In genomic region chr1:74025651-74026226, GRCm38 (mm10) we compare ENCODE assay signal across 10 mouse cellular contexts.
DNase-seq lines count a peak whose midpoint lies in the region; ATAC-seq and TF ChIP-seq lines count a peak whose summit lies in the region.
"Had no signal": no experiment of that assay in that cellular context is flagged by ENCODE, and none has a peak within 500 bp of the region (broad histone marks: within the 10 kb centered on the region; RNA-seq: fewer than 3 reads in every experiment).

No protein-coding gene starts in this region.

- no peak overlapping the region for H3K4me3 ChIP-seq in forebrain, embryonic 14.5 days (ENCODE audit: low read depth, low read length)
- no peak overlapping the region for H3K4me3 ChIP-seq in forebrain, embryonic 13.5 days
- no peak overlapping the region for H3K4me3 ChIP-seq in liver, adult 2 months (ENCODE audit: insufficient read depth, low read depth, low read length)
- H3K4me3 ChIP-seq in heart, embryonic 16.5 days (ENCODE audit: low read length), result no peak overlapping the region
- H3K4me3 ChIP-seq in lung, postnatal 0 days (ENCODE audit: low read depth, low read length), result no peak overlapping the region
- H3K4me3 ChIP-seq in midbrain, embryonic 11.5 days (ENCODE audit: low read depth, low read length), result no peak overlapping the region

- no peak overlapping the region for H3K27ac ChIP-seq in forebrain, embryonic 14.5 days (ENCODE audit: low read depth, low read length)
- H3K27ac ChIP-seq in forebrain, embryonic 13.5 days, result no peak overlapping the region
- peak overlapping the region; percentile 49 for H3K27ac ChIP-seq in liver, adult 2 months (replicated peaks; ENCODE audit: insufficient read depth, low read depth, low read length)
- peak overlapping the region; percentile 92 for H3K27ac ChIP-seq in heart, embryonic 16.5 days (ENCODE audit: low read length)
- peak overlapping the region; percentile 97 for H3K27ac ChIP-seq in lung, postnatal 0 days (ENCODE audit: low read length)
- no peak overlapping the region for H3K27ac ChIP-seq in midbrain, embryonic 11.5 days (ENCODE audit: low read depth, low read length)

- H3K9ac ChIP-seq in forebrain, embryonic 14.5 days (ENCODE audit: low read length), result no peak overlapping the region
- H3K9ac ChIP-seq in forebrain, embryonic 13.5 days, result no peak overlapping the region
- H3K9ac ChIP-seq in liver, adult 2 months (ENCODE audit: low read depth, low read length), result no peak overlapping the region
- H3K9ac ChIP-seq in heart, embryonic 16.5 days (ENCODE audit: low read length), result peak overlapping the region; percentile 40; the same call in 1 of the 2 replicates
- H3K9ac ChIP-seq in lung, postnatal 0 days (replicated peaks; ENCODE audit: low read depth), result no peak overlapping the region
- no peak overlapping the region for H3K9ac ChIP-seq in midbrain, embryonic 11.5 days (ENCODE audit: low read length)

- 0 out of 2 replicates have a peak, but pooled peaks have one; percentile 22 for ATAC-seq in forebrain, embryonic 14.5 days
- ATAC-seq in forebrain, embryonic 13.5 days, result no peak
- no peak for ATAC-seq in heart, embryonic 16.5 days (replicated peaks; ENCODE audit: extremely low read depth, insufficient read depth, low FRiP score)
- peak; percentile 22 for ATAC-seq in lung, postnatal 0 days
- no peak; the same call in 1 of the 2 replicates for ATAC-seq in midbrain, embryonic 11.5 days (ENCODE audit: low FRiP score)

- peaks cover 65% of the 10 kb centered on the region for H3K79me2 ChIP-seq in liver, adult 2 months (ENCODE audit: control insufficient read depth, insufficient read depth, low read length)

- no peaks in the 10 kb centered on the region for H3K27me3 ChIP-seq in forebrain, embryonic 14.5 days (replicated peaks; ENCODE audit: control insufficient read depth, insufficient read depth, low read length)
- no peaks in the 10 kb centered on the region for H3K27me3 ChIP-seq in forebrain, embryonic 13.5 days
- no peaks in the 10 kb centered on the region for H3K27me3 ChIP-seq in liver, adult 2 months (ENCODE audit: control insufficient read depth, insufficient read depth, low read length)
- H3K27me3 ChIP-seq in heart, embryonic 16.5 days (ENCODE audit: control insufficient read depth, insufficient read depth, low read length), result no peaks in the 10 kb centered on the region
- no peaks in the 10 kb centered on the region for H3K27me3 ChIP-seq in lung, postnatal 0 days (replicated peaks; ENCODE audit: insufficient read depth, low read length)
- H3K27me3 ChIP-seq in midbrain, embryonic 11.5 days (ENCODE audit: control insufficient read depth, insufficient read depth, low read length), result no peaks in the 10 kb centered on the region

- peaks cover 7% of the 10 kb centered on the region for H3K4me1 ChIP-seq in forebrain, embryonic 14.5 days (ENCODE audit: control insufficient read depth, insufficient read depth, low read length)
- H3K4me1 ChIP-seq in forebrain, embryonic 13.5 days, result peaks cover 19% of the 10 kb centered on the region
- peaks cover 71% of the 10 kb centered on the region for H3K4me1 ChIP-seq in liver, adult 2 months (ENCODE audit: control insufficient read depth, insufficient read depth, low read length)
- peaks cover 98% of the 10 kb centered on the region for H3K4me1 ChIP-seq in heart, embryonic 16.5 days (ENCODE audit: control insufficient read depth, insufficient read depth, low read length)
- H3K4me1 ChIP-seq in lung, postnatal 0 days (ENCODE audit: insufficient read depth, low read depth, low read length), result peaks cover 78% of the 10 kb centered on the region
- H3K4me1 ChIP-seq in midbrain, embryonic 11.5 days (ENCODE audit: control insufficient read depth, insufficient read depth, low read length), result no peaks in the 10 kb centered on the region

- 66% methylated on average over 4 of the region's 4 CpGs for WGBS in forebrain, embryonic 14.5 days
- 68% methylated on average over 4 of the region's 4 CpGs for whole genome bisulfite sequencing in forebrain, embryonic 13.5 days
- 21% methylated on average over 4 of the region's 4 CpGs for WGBS in liver, adult 2 months
- WGBS in heart, embryonic 16.5 days, result 37% methylated on average over 4 of the region's 4 CpGs
- 16% methylated on average over 4 of the region's 4 CpGs for WGBS in lung, postnatal 0 days
- 43% methylated on average over 4 of the region's 4 CpGs for WGBS in midbrain, embryonic 11.5 days

- DNase-seq in forebrain, embryonic 14.5 days (ENCODE audit: low spot score), result no peak
- peak; percentile 77 for DNase-seq in liver, adult 2 months (ENCODE audit: extremely low read depth, low read depth, low spot score)
- no peak for DNase-seq in liver
- DNase-seq in lung, postnatal 0 days (ENCODE audit: low spot score), result peak; percentile 67
- DNase-seq in frontal cortex, postnatal 10 days (ENCODE audit: low spot score in 2 of 2), result no peak
- DNase-seq in midbrain, embryonic 11.5 days (ENCODE audit: low spot score, missing footprints), result no peak
- DNase-seq: B cell, adult 2 months; layer of hippocampus, postnatal 36 days had no signal

- H3K4me2 ChIP-seq in forebrain, embryonic 14.5 days (ENCODE audit: low read length), result no peak overlapping the region
- no peak overlapping the region for H3K4me2 ChIP-seq in forebrain, embryonic 13.5 days
- H3K4me2 ChIP-seq in heart, embryonic 16.5 days (ENCODE audit: low read depth, low read length), result no peak overlapping the region; the same call in 1 of the 2 replicates
- no peak overlapping the region for H3K4me2 ChIP-seq in lung, postnatal 0 days (replicated peaks; ENCODE audit: low read depth, low read length)
- no peak overlapping the region for H3K4me2 ChIP-seq in midbrain, embryonic 11.5 days

- no peak for TF ChIP-seq POLR2A in liver, adult 2 months (IDR thresholded peaks at IDR 0.05; ENCODE audit: extremely low read depth, insufficient read depth, low read length)

- no peak for TF ChIP-seq EP300 in lung, postnatal 0 days (IDR thresholded peaks at IDR 0.05)

- TF ChIP-seq CTCF in liver, adult 2 months (IDR thresholded peaks at IDR 0.05; ENCODE audit: low read depth, low read length), result no peak
- no peak for TF ChIP-seq CTCF in lung, postnatal 0 days (IDR thresholded peaks at IDR 0.05)

- H3K9me3 ChIP-seq in forebrain, embryonic 14.5 days (replicated peaks; ENCODE audit: control insufficient read depth, low read length), result no peaks in the 10 kb centered on the region
- H3K9me3 ChIP-seq in forebrain, embryonic 13.5 days (replicated peaks), result no peaks in the 10 kb centered on the region
- H3K9me3 ChIP-seq in heart, embryonic 16.5 days (replicated peaks; ENCODE audit: control insufficient read depth, low read length), result no peaks in the 10 kb centered on the region
- no peaks in the 10 kb centered on the region for H3K9me3 ChIP-seq in lung, postnatal 0 days (ENCODE audit: low read length)
- H3K9me3 ChIP-seq in midbrain, embryonic 11.5 days (ENCODE audit: control insufficient read depth, low read length), result no peaks in the 10 kb centered on the region

- no peaks in the 10 kb centered on the region for H3K36me3 ChIP-seq in forebrain, embryonic 14.5 days (ENCODE audit: control insufficient read depth, insufficient read depth, low read length)
- H3K36me3 ChIP-seq in forebrain, embryonic 13.5 days (ENCODE audit: poor library complexity, severe bottlenecking), result no peaks in the 10 kb centered on the region
- no peaks in the 10 kb centered on the region for H3K36me3 ChIP-seq in liver, adult 2 months (ENCODE audit: control insufficient read depth, insufficient read depth, low read length)
- H3K36me3 ChIP-seq in heart, embryonic 16.5 days (ENCODE audit: control insufficient read depth, insufficient read depth), result no peaks in the 10 kb centered on the region
- H3K36me3 ChIP-seq in lung, postnatal 0 days (ENCODE audit: insufficient read depth, low read length), result no peaks in the 10 kb centered on the region
- no peaks in the 10 kb centered on the region for H3K36me3 ChIP-seq in midbrain, embryonic 11.5 days (ENCODE audit: control insufficient read depth, insufficient read depth, low read length)

Comparison
In these comparisons a context has a peak if more than half of its experiments do, and no peak if none do; other contexts are left out.
1. ATAC-seq: peak in forebrain, embryonic 14.5 days (single experiment) and lung, postnatal 0 days (single experiment); none in forebrain, embryonic 13.5 days (single experiment), heart, embryonic 16.5 days (single experiment) and midbrain, embryonic 11.5 days (single experiment).
2. DNase-seq: peak in liver, adult 2 months (single experiment) and lung, postnatal 0 days (single experiment); none in forebrain, embryonic 14.5 days (single experiment), liver (single experiment), frontal cortex, postnatal 10 days (0 of 2) and midbrain, embryonic 11.5 days (single experiment).
3. H3K27ac ChIP-seq: peak in liver, adult 2 months (single experiment), heart, embryonic 16.5 days (single experiment) and lung, postnatal 0 days (single experiment); none in forebrain, embryonic 14.5 days (single experiment), forebrain, embryonic 13.5 days (single experiment) and midbrain, embryonic 11.5 days (single experiment).